Mouse (Mus musculus) ovary, adult 18-20 months (tissue): ENCODE data around the gene Hist1h2be.
"Not testable (repeated sequence)": the region's sequence is repeated elsewhere in the genome, so short reads cannot be mapped to it uniquely, and the experiment has no call there.

Experiments used
- DNase-seq: peaks from one replicate; pipeline ENCODE4 v3.0.0; 2022; ENCODE audit warnings: low spot score, mixed read lengths

The Hist1h2be gene

GRCm38 (mm10) chr13:23551146-23551834 is 69.6 kb downstream of the Hist1h2be start, which contains the start of gene Hist1h4f:
Gene Hist1h4f (minus strand): TSS chr13:23551648.
- peak; percentile 82 for DNase-seq

- DNase-seq = no peak
Observed at GRCm38 (mm10) chr13:23550761-23551145, 70.2 kb downstream of the Hist1h2be start.

- no peak for DNase-seq
Observed at GRCm38 (mm10) chr13:23546694-23547093, 74.2 kb downstream of the Hist1h2be start.

GRCm38 (mm10) chr13:23544787-23545120 is 76.2 kb downstream of the Hist1h2be start:
- DNase-seq = not testable (repeated sequence)

- peak; percentile 55 for DNase-seq
Observed at GRCm38 (mm10) chr13:23543965-23544786, 76.7 kb downstream of the Hist1h2be start, which contains the start of gene Hist1h3f. Gene Hist1h3f (plus strand): TSS chr13:23544052.

- DNase-seq = peak; percentile 73
Observed at GRCm38 (mm10) chr13:23542999-23543607, 77.8 kb downstream of the Hist1h2be start, which contains the start of gene Hist1h2bh. Gene Hist1h2bh (minus strand): TSS chr13:23543392.

- DNase-seq = not testable (repeated sequence)
Observed at GRCm38 (mm10) chr13:23542225-23542980, 78.5 kb downstream of the Hist1h2be start.

- DNase-seq = no peak
Observed at GRCm38 (mm10) chr13:23541497-23541896, 79.4 kb downstream of the Hist1h2be start.

GRCm38 (mm10) chr13:23539821-23540220 is 81.1 kb downstream of the Hist1h2be start:
- not testable (repeated sequence) for DNase-seq

- DNase-seq = no peak
Observed at GRCm38 (mm10) chr13:23538249-23538648, 82.7 kb downstream of the Hist1h2be start.

GRCm38 (mm10) chr13:23537006-23537710 is 83.8 kb downstream of the Hist1h2be start:
- DNase-seq = no peak

- no peak for DNase-seq
Observed at GRCm38 (mm10) chr13:23536076-23536822, 84.7 kb downstream of the Hist1h2be start.

GRCm38 (mm10) chr13:23535137-23536075 is 85.5 kb downstream of the Hist1h2be start, which contains the start of gene Hist1h3g:
Gene Hist1h3g (plus strand): TSS chr13:23535422.
- DNase-seq = peak; percentile 83

GRCm38 (mm10) chr13:23534368-23535131 is 86.4 kb downstream of the Hist1h2be start:
- no peak for DNase-seq
